ENCODE assay signal across 7 mouse cellular contexts in genomic region chr8:47989655-47990385, GRCm38 (mm10). TPM values are rescaled to one million over a fixed set of nuclear protein-coding genes. Genes with fewer than 3 reads are reported as not detected.
DNase-seq lines count a peak whose midpoint lies in the region; ATAC-seq and TF ChIP-seq lines count a peak whose summit lies in the region.

No protein-coding gene starts in this region.

- ATAC-seq in heart, embryonic 13.5 days (ENCODE audit: extremely low read depth, insufficient number of reproducible peaks, low FRiP score, low TSS enrichment): peak; percentile 24; the same call in 1 of the 2 replicates
- ATAC-seq in kidney, embryonic 16.5 days (ENCODE audit: low FRiP score, low TSS enrichment): peak; percentile 43
- ATAC-seq in stomach, embryonic 14.5 days (ENCODE audit: insufficient number of reproducible peaks, insufficient read depth, low FRiP score, low read depth): peak; percentile 29

- TF ChIP-seq CTCF in thymus, adult 2 months (IDR thresholded peaks at IDR 0.05; ENCODE audit: borderline replicate concordance, control insufficient read depth, extremely low read depth, insufficient read depth, low read length, poor library complexity): no peak

- TF ChIP-seq POLR2A in thymus, adult 2 months (IDR thresholded peaks at IDR 0.05; ENCODE audit: control insufficient read depth, extremely low read depth, insufficient read depth, low read length, poor library complexity): no peak

- H3K27me3 ChIP-seq in thymus, adult 2 months (ENCODE audit: control insufficient read depth, insufficient read depth, low read length): peaks cover 8% of the 10 kb centered on the region; the same call in 1 of the 2 replicates
- no peaks in the 10 kb centered on the region for H3K27me3 ChIP-seq in heart, embryonic 13.5 days (replicated peaks)
- no peaks in the 10 kb centered on the region for H3K27me3 ChIP-seq in kidney, embryonic 16.5 days (ENCODE audit: insufficient read depth, low read length)
- no peaks in the 10 kb centered on the region for H3K27me3 ChIP-seq in stomach, embryonic 14.5 days (ENCODE audit: control insufficient read depth, insufficient read depth, low read length)

- peak overlapping the region; percentile 53 for H3K4me3 ChIP-seq in thymus, adult 2 months (ENCODE audit: control insufficient read depth, insufficient read depth, low read length)
- peak overlapping the region; percentile 98 for H3K4me3 ChIP-seq in heart, embryonic 13.5 days
- peak overlapping the region; percentile 97 for H3K4me3 ChIP-seq in kidney, embryonic 16.5 days (ENCODE audit: low read length)
- H3K4me3 ChIP-seq in stomach, embryonic 14.5 days (ENCODE audit: low read depth, low read length): peak overlapping the region; percentile 93

- no peak for DNase-seq in thymus, adult 2 months
- DNase-seq in thymus, postnatal 25 days: no peak
- peak; percentile 21 for DNase-seq in cerebellum, adult 9-10 months
- peak; percentile 59 for DNase-seq in lung, postnatal 25 days (ENCODE audit: low spot score)

- 1% methylated on average over 66 of the region's 66 CpGs for WGBS in thymus, adult 2 months
- under 1% methylated on average over 64 of the region's 66 CpGs for WGBS in heart, embryonic 13.5 days
- WGBS in kidney, embryonic 16.5 days: under 1% methylated on average over 65 of the region's 66 CpGs
- WGBS in stomach, embryonic 14.5 days: under 1% methylated on average over 58 of the region's 66 CpGs

- peak overlapping the region; percentile 99 for H3K9ac ChIP-seq in heart, embryonic 13.5 days
- peak overlapping the region; percentile 97 for H3K9ac ChIP-seq in kidney, embryonic 16.5 days (replicated peaks; ENCODE audit: low read length)
- peak overlapping the region; percentile 83 for H3K9ac ChIP-seq in stomach, embryonic 14.5 days (replicated peaks; ENCODE audit: low read depth, low read length)

- H3K9me3 ChIP-seq in heart, embryonic 13.5 days: no peaks in the 10 kb centered on the region
- no peaks in the 10 kb centered on the region for H3K9me3 ChIP-seq in kidney, embryonic 16.5 days (ENCODE audit: low read length)
- H3K9me3 ChIP-seq in stomach, embryonic 14.5 days (ENCODE audit: control insufficient read depth, low read depth, low read length): no peaks in the 10 kb centered on the region

- H3K4me2 ChIP-seq in heart, embryonic 13.5 days: peak overlapping the region; percentile 86
- H3K4me2 ChIP-seq in kidney, embryonic 16.5 days (replicated peaks; ENCODE audit: low read depth, low read length): peak overlapping the region; percentile 95
- peak overlapping the region; percentile 86 for H3K4me2 ChIP-seq in stomach, embryonic 14.5 days (replicated peaks; ENCODE audit: low read depth, low read length)

- no peak overlapping the region for H3K27ac ChIP-seq in thymus, adult 2 months (ENCODE audit: control insufficient read depth, insufficient read depth, low read length)
- H3K27ac ChIP-seq in heart, embryonic 13.5 days (replicated peaks): peak overlapping the region; percentile 98
- H3K27ac ChIP-seq in kidney, embryonic 16.5 days (ENCODE audit: low read length): peak overlapping the region; percentile 98
- peak overlapping the region; percentile 91 for H3K27ac ChIP-seq in stomach, embryonic 14.5 days (ENCODE audit: low read length)

- H3K36me3 ChIP-seq in thymus, adult 2 months (ENCODE audit: control insufficient read depth, insufficient read depth, low read length): no peaks in the 10 kb centered on the region
- H3K36me3 ChIP-seq in heart, embryonic 13.5 days: no peaks in the 10 kb centered on the region
- no peaks in the 10 kb centered on the region for H3K36me3 ChIP-seq in kidney, embryonic 16.5 days (ENCODE audit: insufficient read depth, low read length)
- H3K36me3 ChIP-seq in stomach, embryonic 14.5 days (ENCODE audit: control insufficient read depth, insufficient read depth, low read length): no peaks in the 10 kb centered on the region

- H3K4me1 ChIP-seq in thymus, adult 2 months (replicated peaks; ENCODE audit: control insufficient read depth, insufficient read depth, low read length): peaks cover 11% of the 10 kb centered on the region
- peaks cover 69% of the 10 kb centered on the region for H3K4me1 ChIP-seq in heart, embryonic 13.5 days
- peaks cover 65% of the 10 kb centered on the region for H3K4me1 ChIP-seq in kidney, embryonic 16.5 days (ENCODE audit: insufficient read depth, low read length)
- H3K4me1 ChIP-seq in stomach, embryonic 14.5 days (ENCODE audit: control insufficient read depth, insufficient read depth, low read length): peaks cover 35% of the 10 kb centered on the region

RNA-seq across cellular contexts. Expression of gene Wwc2, which starts 0.9 kb away (rescaled TPM):
- 1.8 and 2.0 TPM in 2 replicates for polyA plus RNA-seq in thymus, adult 2 months (2012; rRNA removed)
- 10.6 and 11.1 TPM in 2 replicates for polyA plus RNA-seq in heart, embryonic 13.5 days (2015; fragmentation: Nextera tagmentation; extraction: Ambion mirVana)
- 16.7 and 17.9 TPM in 2 replicates for polyA plus RNA-seq in kidney, embryonic 16.5 days (2015; fragmentation: Nextera tagmentation; extraction: Ambion mirVana)
- 12.0 and 13.3 TPM in 2 replicates for polyA plus RNA-seq in stomach, embryonic 14.5 days (2014; fragmentation: Nextera tagmentation; extraction: Ambion mirVana)

Comparison
In these comparisons a context has a peak if more than half of its experiments do, and no peak if none do; other contexts are left out.
1. DNase-seq: peak in cerebellum, adult 9-10 months (single experiment) and lung, postnatal 25 days (single experiment); none in thymus, adult 2 months (single experiment) and thymus, postnatal 25 days (single experiment).
2. Peak in every context shown above with its lines, with median percentiles within 50 percentile points of each other: H3K4me3 ChIP-seq, ATAC-seq, H3K4me2 ChIP-seq and H3K9ac ChIP-seq.